Mouse (Mus musculus): ENCODE measurements around the gene Hist1h3h. TPM values are rescaled to one million over a fixed set of nuclear protein-coding genes. Genes with fewer than 3 reads are reported as not detected.
"Not testable (repeated sequence)": the region's sequence is repeated elsewhere in the genome, so short reads cannot be mapped to it uniquely, and the experiment has no call there.

Gene Hist1h3h
- total RNA-seq (2021), result 100 to 1,000 TPM; 719 to 727 TPM

GRCm38 (mm10) chr13:21717397-21718357 lies at the start of gene Hist1h3h:
Gene Hist1h3h, plus strand, starts transcription at chr13:21717659.
- peak; percentile 84 for DNase-seq

GRCm38 (mm10) chr13:21677305-21677704 lies 40.2 kb upstream of the Hist1h3h start, which contains the start of gene Olfr1360:
Gene Olfr1360, minus strand, starts transcription at chr13:21677405.
- no peak for DNase-seq

GRCm38 (mm10) chr13:21697811-21698210 lies 19.6 kb upstream of the Hist1h3h start, which contains the start of gene Olfr1359:
Gene Olfr1359, plus strand, starts transcription at chr13:21698111.
- DNase-seq, result no peak

- no peak for DNase-seq
Measured at GRCm38 (mm10) chr13:21706669-21707068, 10.8 kb upstream of the Hist1h3h start.

GRCm38 (mm10) chr13:21710031-21710711 lies 7.3 kb upstream of the Hist1h3h start:
- peak; percentile 92 for DNase-seq

- peak; percentile 84 for DNase-seq
Measured at GRCm38 (mm10) chr13:21710821-21711525, 6.5 kb upstream of the Hist1h3h start.

- DNase-seq, result no peak
Measured at GRCm38 (mm10) chr13:21711698-21712097, 5.8 kb upstream of the Hist1h3h start.

GRCm38 (mm10) chr13:21714725-21715124 lies 2.7 kb upstream of the Hist1h3h start:
- peak; percentile 71 for DNase-seq

GRCm38 (mm10) chr13:21715131-21715863 lies 2.2 kb upstream of the Hist1h3h start:
- no peak for DNase-seq

GRCm38 (mm10) chr13:21715864-21716539 lies 1.5 kb upstream of the Hist1h3h start, which contains the start of the genes Hist1h2bl and Hist1h2ai:
Gene Hist1h2bl, minus strand, starts transcription at chr13:21716143.
Gene Hist1h2ai, plus strand, starts transcription at chr13:21716422.
- peak; percentile 74 for DNase-seq

GRCm38 (mm10) chr13:21716540-21717391 lies 693 bp upstream of the Hist1h3h start:
- peak; percentile 12 for DNase-seq

GRCm38 (mm10) chr13:21718381-21719080 lies 1.1 kb downstream of the Hist1h3h start:
- DNase-seq, result no peak

GRCm38 (mm10) chr13:21721107-21721756 lies 3.8 kb downstream of the Hist1h3h start:
- DNase-seq, result not testable (repeated sequence)

GRCm38 (mm10) chr13:21721757-21722372 lies 4.4 kb downstream of the Hist1h3h start, which contains the start of gene Hist1h2bm:
Gene Hist1h2bm, plus strand, starts transcription at chr13:21722044.
- DNase-seq, result peak; percentile 53

- no peak for DNase-seq
Measured at GRCm38 (mm10) chr13:21722373-21722925, 5.0 kb downstream of the Hist1h3h start.

GRCm38 (mm10) chr13:21722993-21723836 lies 5.8 kb downstream of the Hist1h3h start:
- no peak for DNase-seq
